Mouse (Mus musculus) CH12F3 (cell line): ENCODE results near the gene Hace1.
"Not testable (repeated sequence)": the region's sequence is repeated elsewhere in the genome, so short reads cannot be mapped to it uniquely, and the experiment has no call there.

Experiments
- in situ Hi-C: fragments of 300-500 bp; cut with MboI; formaldehyde crosslinking; loops from 2 replicates; pipeline ENCODE4 v1.14.3; 2020; ENCODE audit warnings: low sequenced_read_pairs

Gene Hace1

DNA sequence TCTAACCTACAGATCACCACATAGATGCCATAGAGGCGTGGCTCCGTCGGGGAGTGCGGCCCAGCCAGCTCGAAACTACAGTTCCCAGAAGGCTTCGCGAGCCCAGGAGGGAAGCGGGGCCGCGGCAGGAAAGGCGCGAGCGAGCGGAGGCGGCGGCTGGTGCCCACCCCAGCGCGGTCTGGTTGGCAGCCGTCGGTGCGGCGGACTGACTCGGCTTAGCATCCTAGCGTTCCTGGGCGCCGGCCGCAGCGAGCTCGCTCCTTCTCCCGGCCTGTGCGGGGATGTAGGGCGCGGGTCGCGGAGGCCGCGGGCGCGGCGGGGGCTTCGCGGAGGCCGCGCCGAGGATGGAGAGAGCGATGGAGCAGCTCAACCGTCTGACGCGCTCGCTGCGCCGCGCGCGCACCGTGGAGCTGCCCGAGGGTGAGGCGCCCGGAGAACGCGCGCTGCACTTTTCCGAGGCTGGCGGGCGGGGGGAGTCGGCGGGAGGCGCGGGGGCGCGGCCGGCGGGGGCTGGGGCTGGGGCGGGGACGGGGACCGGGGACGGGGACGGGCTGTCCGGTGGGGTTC lies at the start of gene Hace1:
Gene Hace1 (plus strand): TSS at position 99 of the 567 bp plus-strand sequence.
- in situ Hi-C loops = no loop called here

- in situ Hi-C loops = not testable (repeated sequence)
Measured at GRCm38 (mm10) chr10:45537334-45537733, 40.3 kb upstream of the Hace1 start.

DNA sequence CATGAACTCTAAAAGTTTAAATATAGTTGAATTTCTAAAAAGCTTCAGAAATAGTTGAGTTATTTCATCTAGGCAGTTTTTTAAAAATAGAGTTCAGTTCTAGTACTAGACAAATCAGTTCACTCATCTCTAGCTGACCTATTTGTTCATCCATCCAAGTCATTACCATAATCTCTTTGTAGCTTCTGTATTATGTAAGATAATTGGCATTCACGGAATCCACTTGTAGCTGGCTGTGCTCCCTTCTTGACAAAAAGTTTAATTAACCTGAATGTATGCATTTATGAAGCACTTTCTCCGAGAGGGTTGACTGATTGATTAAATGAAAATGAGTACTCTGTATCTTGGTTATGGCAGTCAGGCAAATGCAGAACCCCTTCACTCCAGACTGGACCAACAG lies 34.9 kb upstream of the Hace1 start:
- in situ Hi-C loops = no loop called here

DNA sequence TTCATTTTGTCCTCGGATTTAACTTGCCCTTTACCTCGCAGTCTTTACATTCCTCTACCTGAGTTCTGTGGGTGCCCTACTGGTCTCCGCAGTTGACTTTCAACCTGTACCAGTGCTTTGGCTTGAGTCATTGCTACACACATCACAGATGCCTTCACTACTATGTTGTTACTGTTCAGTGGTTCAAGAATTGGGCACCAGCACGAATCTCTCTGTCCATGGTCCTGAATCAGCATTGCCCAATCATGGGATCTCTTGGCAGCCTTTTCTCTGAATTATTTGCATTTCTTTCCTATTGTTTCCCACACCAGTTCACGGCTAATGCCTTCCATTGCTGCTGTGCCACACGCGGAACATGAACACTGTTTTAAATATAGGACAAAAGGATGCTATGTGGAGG lies 30.8 kb upstream of the Hace1 start:
- in situ Hi-C loops = no loop called here

DNA sequence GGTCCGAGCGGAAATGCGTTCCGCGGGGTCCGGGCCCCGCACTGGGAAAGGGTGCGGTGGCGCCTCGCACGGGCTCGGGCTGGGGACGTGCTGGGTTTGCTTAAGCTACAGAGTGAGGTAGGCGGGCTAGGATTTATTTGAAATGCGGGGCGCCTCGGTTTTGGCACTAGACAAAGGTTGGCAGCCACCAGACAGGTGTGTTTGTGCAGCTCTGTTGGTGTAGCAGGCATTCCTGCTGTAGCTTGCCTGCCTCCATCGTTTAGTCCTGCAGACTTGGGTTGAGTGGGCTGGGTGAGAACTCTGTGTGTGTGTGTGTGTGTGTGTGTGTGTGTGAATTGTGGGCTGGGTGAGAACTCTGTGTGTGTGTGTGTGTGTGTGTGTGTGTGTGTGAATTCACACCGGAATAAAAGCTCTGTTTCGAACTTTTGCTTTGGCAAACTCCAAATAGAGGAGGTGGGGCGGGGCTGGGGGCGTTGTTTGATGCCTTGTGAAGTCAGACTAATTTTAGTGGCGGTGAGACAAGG lies 731 bp downstream of the Hace1 start:
- in situ Hi-C loops = no loop called here

- in situ Hi-C loops = no loop called here
Measured at GRCm38 (mm10) chr10:45583310-45583709, 5.7 kb downstream of the Hace1 start.

GRCm38 (mm10) chr10:45583829-45584228 lies 6.2 kb downstream of the Hace1 start:
- in situ Hi-C loops = no loop called here

DNA sequence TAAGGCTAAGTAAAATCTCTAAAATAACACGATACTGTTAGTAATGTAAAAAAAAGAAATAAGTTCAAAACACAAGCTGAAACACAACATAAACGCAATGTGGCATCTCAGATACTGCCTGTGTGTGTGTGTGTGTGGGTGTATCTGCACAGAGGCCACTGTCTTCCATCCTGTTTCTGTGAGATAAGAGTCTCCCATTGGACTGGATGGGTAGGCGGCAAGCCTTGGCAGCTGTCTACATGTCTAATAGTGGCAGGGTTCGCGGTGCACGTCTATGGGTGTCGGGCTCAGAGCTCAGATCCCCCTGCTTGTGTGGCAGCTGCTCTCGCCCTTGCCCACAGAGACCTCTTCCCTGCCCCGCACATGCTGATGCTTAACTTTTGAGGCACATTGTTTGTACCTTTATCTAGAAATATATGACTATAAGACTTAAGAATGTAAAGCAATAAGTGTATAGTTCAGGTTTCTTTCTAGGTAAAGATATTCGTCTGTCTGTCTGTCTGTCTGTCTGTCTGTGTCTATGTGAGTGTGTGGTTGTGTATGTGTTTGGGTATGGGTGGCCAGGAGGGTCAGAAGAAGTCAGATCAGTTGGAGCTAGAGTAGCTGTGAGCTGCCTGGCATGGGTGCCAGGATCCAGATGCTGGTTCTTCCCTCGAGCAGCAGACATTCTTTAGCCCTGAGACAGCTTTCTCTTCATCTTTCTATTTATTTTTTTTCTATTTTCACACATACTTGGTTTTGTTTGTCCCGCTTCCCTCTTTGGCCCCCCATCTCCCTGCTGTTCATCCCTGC lies 6.9 kb downstream of the Hace1 start:
- in situ Hi-C loops = no loop called here

DNA sequence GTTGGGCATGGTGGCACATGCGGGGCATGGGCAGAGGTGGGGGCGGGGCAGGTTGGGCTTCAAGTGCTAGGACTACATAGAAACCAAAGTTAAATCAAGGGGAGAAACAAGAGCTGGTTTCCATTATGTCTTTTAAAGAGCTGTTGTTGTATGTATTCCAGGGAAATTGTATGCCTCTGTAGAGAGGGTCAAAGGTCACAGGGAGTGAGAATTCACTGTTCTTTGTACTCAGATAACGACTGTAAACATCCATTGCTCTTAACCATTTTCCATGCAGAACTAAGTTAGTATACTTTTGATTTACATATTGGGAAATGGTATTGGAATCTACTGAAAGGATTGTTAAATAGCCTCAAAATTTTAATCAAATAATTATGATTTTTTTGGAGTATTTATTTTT lies 28.2 kb downstream of the Hace1 start:
- in situ Hi-C loops = no loop called here

DNA sequence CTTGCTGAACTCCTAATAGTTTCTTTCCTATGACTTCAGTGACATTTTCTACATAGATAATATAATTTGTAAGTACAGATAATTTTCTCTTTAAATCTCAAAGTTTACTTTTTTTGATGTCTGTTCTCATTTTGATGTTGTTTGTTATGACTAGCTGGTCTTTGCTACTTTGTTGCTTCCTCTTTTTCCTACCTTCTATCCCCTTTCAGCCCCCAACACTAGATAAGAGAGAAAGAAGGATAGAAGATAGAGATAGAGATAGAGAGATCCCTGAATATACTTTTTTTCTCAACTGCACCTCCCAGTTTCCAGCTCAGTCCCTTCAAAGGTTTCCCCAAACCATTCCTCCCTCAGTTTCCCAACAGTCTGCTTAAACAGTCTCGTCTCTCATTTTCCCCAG lies 33.1 kb downstream of the Hace1 start:
- in situ Hi-C loops = no loop called here

DNA sequence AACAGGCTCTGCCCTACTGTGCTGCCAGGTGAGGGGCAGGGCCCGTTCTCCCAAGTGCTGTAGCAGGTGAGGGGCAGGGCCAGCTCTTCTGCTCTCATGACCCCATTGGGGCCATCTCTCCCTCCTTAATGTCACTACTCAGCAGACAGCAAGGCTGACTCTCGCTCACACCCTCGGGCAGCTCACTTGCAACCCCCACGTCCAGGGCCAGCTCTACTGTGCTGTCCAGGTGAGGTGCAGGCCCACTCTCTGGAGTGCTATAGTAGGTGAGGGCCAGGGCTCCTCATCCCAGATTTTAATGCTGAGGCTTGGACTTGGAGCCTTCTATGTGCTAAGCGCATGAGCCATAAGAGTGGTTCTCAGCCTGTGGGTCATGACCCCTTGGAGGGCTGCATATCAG lies 38.4 kb downstream of the Hace1 start:
- in situ Hi-C loops = no loop called here

DNA sequence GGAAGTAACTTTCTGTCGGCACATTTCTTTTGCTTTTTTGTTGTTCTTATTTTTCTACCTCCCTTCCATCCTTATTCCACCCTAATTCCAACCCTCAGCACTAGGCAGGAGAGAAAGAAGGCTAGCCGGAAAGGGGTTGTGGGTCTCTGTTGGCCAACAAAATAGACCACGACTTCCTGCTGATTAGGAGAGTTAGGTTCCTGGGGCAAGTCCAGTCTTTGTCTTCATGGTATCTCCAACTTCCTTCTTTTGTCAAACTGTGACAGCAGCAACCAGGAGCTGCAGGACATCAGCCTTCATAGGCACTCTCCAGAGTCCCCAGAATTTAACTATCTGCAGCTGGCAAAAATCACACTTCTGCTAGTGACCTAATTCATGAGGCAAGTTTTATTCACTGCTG lies 41.4 kb downstream of the Hace1 start:
- in situ Hi-C loops = no loop called here

GRCm38 (mm10) chr10:45631995-45632394 lies 54.4 kb downstream of the Hace1 start:
- in situ Hi-C loops = no loop called here

DNA sequence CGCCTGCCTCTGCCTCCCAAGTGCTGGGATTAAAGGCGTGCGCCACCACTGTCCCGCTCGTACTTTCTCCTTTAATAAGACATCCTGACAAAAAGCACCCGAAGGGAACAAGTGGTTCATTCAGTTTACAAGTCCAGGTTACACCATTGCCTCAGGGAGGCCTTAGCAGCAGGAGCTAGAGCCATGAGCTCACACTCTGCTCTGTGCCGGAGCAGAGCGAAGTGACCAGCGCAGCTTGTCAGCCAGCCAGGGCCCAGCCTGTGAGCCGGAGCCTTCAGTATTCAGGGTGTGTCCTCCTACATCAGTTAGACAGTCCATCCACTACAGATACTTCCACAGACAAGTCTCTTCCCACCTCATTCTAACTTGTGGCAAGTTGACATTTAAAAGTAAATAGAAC lies 55.0 kb downstream of the Hace1 start:
- in situ Hi-C loops = no loop called here

- in situ Hi-C loops = no loop called here
Measured at GRCm38 (mm10) chr10:45635201-45635600, 57.6 kb downstream of the Hace1 start.

- in situ Hi-C loops = no loop called here
Measured at GRCm38 (mm10) chr10:45639762-45640161, 62.1 kb downstream of the Hace1 start.

DNA sequence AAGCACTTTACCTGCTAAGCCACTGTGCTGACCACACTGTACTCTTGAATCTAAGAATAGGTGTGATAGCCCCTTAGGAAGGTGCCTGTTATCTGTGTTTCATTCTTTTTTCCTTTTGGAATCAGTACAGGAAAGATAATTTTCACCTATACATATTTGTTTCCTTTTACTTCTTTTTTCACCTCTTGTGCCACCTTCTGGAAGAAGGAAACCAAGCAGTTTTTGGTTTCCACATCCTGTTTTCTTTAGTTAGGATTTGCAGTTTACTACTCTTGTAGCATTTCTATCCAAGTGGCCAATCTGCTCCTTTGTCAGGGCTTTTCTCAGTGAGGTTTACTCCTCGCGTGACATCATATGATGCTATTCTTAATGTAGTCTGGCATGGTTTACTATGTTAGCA lies 76.4 kb downstream of the Hace1 start:
- in situ Hi-C loops = no loop called here

DNA sequence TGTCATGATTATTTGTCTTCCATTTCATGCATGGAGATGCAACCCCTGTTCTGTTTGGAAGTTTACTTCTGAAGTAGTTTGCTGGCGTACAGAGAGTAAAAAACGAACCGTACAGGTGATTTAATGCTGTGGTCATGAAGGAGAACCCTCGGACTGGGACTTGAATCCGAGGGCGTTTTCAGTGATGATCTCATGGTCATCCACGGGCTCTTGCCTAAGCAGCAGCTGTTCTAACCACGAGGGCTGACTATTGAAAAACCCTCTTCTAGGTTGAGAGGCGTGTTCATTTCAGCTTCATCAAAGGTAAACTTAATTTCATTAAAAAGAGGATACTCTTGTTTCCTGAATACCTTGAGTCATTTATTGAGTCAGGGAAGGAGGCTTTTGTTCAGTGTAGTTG lies 84.4 kb downstream of the Hace1 start:
- in situ Hi-C loops = no loop called here

DNA sequence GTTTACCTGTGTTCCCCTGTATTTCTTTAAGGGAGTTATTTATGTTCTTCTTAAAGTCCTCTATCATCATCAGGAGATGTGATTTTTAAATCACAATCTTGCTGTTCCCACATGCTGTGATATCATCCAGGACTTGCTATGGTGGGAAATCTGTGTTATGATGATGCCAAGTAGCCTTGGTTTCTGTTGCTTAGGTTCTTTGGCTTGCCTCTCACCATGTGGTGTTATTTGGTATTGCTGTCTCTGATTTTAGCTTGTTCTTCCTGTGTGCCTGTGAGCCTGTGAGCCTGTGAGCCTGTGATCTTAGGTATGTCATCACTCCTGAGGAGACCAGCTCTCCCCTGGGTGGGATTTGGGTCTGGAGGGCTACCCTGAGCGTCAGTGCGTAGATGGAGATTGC lies 90.6 kb downstream of the Hace1 start:
- in situ Hi-C loops = no loop called here

- in situ Hi-C loops = no loop called here
Measured at GRCm38 (mm10) chr10:45676796-45677195, 99.2 kb downstream of the Hace1 start.

DNA sequence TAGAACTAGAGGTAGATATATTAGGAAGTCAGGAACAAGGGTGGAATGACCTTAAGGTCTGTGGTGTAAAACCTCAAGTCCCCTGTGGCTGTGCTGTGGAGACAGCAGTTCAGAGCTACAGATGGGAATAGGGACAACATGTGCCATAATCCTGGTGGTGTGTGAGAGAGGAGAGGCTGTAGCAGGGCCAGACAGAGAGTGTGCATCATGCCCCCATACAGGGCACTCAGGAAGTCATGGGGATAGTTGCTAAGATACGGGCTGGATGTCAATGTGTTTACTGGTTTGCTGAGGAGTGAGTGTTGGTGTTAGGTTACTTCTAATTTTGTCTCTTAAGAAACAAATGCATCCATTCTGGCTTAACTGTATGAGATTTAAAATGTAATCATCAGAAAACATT lies 108.6 kb downstream of the Hace1 start:
- in situ Hi-C loops = no loop called here

- in situ Hi-C loops = no loop called here
Measured at GRCm38 (mm10) chr10:45694931-45695330, 117.3 kb downstream of the Hace1 start.

DNA sequence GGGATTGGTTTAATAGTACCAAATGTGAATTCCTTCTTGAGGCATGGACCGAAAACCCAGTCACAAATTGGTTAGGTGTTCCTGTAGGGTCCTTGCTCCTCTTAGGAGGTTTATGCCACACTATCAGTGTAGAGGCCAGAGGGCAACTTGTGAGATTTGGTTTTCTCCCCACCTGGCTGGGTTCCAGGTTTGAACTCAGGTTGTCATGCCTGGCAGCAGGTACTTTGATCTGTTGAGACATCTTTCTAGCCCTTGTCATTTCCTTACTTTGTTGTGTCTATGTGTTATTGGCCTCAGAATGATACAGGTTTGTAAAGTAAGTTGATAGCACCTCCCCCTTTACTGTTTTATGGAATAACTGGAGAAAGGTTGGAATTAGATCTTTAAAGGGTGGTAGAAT lies 117.9 kb downstream of the Hace1 start:
- in situ Hi-C loops = no loop called here
